In genomic region chr11:120171168-120171567, GRCm38 (mm10) we compare ENCODE assay signal across 14 mouse cellular contexts. TPM values are rescaled to one million over a fixed set of nuclear protein-coding genes. Genes with fewer than 3 reads are reported as not detected.
DNase-seq lines count a peak whose midpoint lies in the region; ATAC-seq and TF ChIP-seq lines count a peak whose summit lies in the region.
"Had no signal": no experiment of that assay in that cellular context is flagged by ENCODE, and none has a peak within 500 bp of the region (broad histone marks: within the 10 kb centered on the region; RNA-seq: fewer than 3 reads in every experiment).

No protein-coding gene starts in this region.

- peak overlapping the region; percentile 55 for H3K27ac ChIP-seq in midbrain, embryonic 10.5 days (replicated peaks)
- no peak overlapping the region for H3K27ac ChIP-seq in midbrain, embryonic 14.5 days (replicated peaks; ENCODE audit: low read depth, low read length)
- H3K27ac ChIP-seq in liver, postnatal 0 days (ENCODE audit: low read depth), result no peak overlapping the region
- H3K27ac ChIP-seq: layer of hippocampus, adult 2 months; limb, embryonic 13.5 days had no signal

- no peaks in the 10 kb centered on the region for H3K9me3 ChIP-seq in midbrain, embryonic 10.5 days (replicated peaks)
- H3K9me3 ChIP-seq in midbrain, embryonic 14.5 days (ENCODE audit: control insufficient read depth, low read length), result no peaks in the 10 kb centered on the region
- H3K9me3 ChIP-seq in liver, postnatal 0 days (ENCODE audit: low read length), result no peaks in the 10 kb centered on the region
- H3K9me3 ChIP-seq: limb, embryonic 13.5 days had no signal

- no peak overlapping the region for H3K4me3 ChIP-seq in midbrain, embryonic 10.5 days
- H3K4me3 ChIP-seq in midbrain, embryonic 14.5 days (replicated peaks; ENCODE audit: low read depth, low read length), result no peak overlapping the region
- H3K4me3 ChIP-seq in liver, postnatal 0 days (ENCODE audit: low read depth, low read length), result no peak overlapping the region
- H3K4me3 ChIP-seq: layer of hippocampus, adult 2 months; limb, embryonic 13.5 days had no signal

- no peak for TF ChIP-seq CTCF in liver, postnatal 0 days (IDR thresholded peaks at IDR 0.05; ENCODE audit: low read depth)

- ATAC-seq in midbrain, embryonic 14.5 days (ENCODE audit: low FRiP score, low TSS enrichment), result no peak
- peak; percentile 39; the same call in 1 of the 2 replicates for ATAC-seq in liver, postnatal 0 days
- no peak for ATAC-seq in erythroblast, adult 5-6 weeks (replicated peaks; ENCODE audit: low FRiP score, poor library complexity, severe bottlenecking)
- ATAC-seq: Patski had no signal

- TF ChIP-seq EP300 in liver, postnatal 0 days (IDR thresholded peaks at IDR 0.05; ENCODE audit: low read depth), result no peak

- H3K27me3 ChIP-seq in midbrain, embryonic 10.5 days (ENCODE audit: low read depth, poor library complexity, severe bottlenecking), result peaks cover 13% of the 10 kb centered on the region
- no peaks in the 10 kb centered on the region for H3K27me3 ChIP-seq in midbrain, embryonic 14.5 days (ENCODE audit: control insufficient read depth, insufficient read depth, low read length)
- no peaks in the 10 kb centered on the region for H3K27me3 ChIP-seq in liver, postnatal 0 days (ENCODE audit: insufficient read depth, low read length)
- H3K27me3 ChIP-seq: Patski had no signal

- 69% methylated on average over 8 of the region's 8 CpGs for WGBS in midbrain, embryonic 10.5 days
- 70% methylated on average over 8 of the region's 8 CpGs for WGBS in midbrain, embryonic 14.5 days
- WGBS in liver, postnatal 0 days (ENCODE audit: insufficient replicate concordance), result 45% methylated on average over 8 of the region's 8 CpGs

- peak; percentile 71 for DNase-seq in adrenal gland, postnatal 14 days
- DNase-seq in adrenal gland, postnatal 4 days (ENCODE audit: low spot score in 2 of 2), result no peak
- DNase-seq in midbrain, embryonic 10.5 days (ENCODE audit: low spot score), result peak; percentile 31
- no peak for DNase-seq in midbrain, embryonic 14.5 days
- peak; percentile 56 for DNase-seq in hindlimb bud, embryonic 11.5 days (ENCODE audit: extremely low spot score, low read depth, low spot score)
- no peak for DNase-seq in liver, postnatal 0 days
- DNase-seq in thymus, postnatal 36 days, result no peak
- DNase-seq: cerebellum, adult 2 months; kidney, adult 11 months; right cerebral cortex, postnatal 25 days had no signal

- peaks cover 47% of the 10 kb centered on the region for H3K4me1 ChIP-seq in midbrain, embryonic 10.5 days
- H3K4me1 ChIP-seq in midbrain, embryonic 14.5 days (ENCODE audit: control insufficient read depth, insufficient read depth, low read length), result peaks cover 5% of the 10 kb centered on the region
- 0 out of 2 replicates have a peak, but pooled peaks cover 3% of the 10 kb centered on the region for H3K4me1 ChIP-seq in liver, postnatal 0 days (ENCODE audit: insufficient read depth)

- H3K36me3 ChIP-seq in midbrain, embryonic 10.5 days, result no peaks in the 10 kb centered on the region
- no peaks in the 10 kb centered on the region for H3K36me3 ChIP-seq in midbrain, embryonic 14.5 days (ENCODE audit: control insufficient read depth, insufficient read depth, low read length)
- no peaks in the 10 kb centered on the region for H3K36me3 ChIP-seq in liver, postnatal 0 days (replicated peaks; ENCODE audit: insufficient read depth, low read length)
- H3K36me3 ChIP-seq: limb, embryonic 13.5 days had no signal

- no peak overlapping the region for H3K9ac ChIP-seq in midbrain, embryonic 14.5 days (replicated peaks; ENCODE audit: low read length)
- no peak overlapping the region for H3K9ac ChIP-seq in liver, postnatal 0 days (replicated peaks)
- H3K9ac ChIP-seq: limb, embryonic 13.5 days had no signal

- no peak overlapping the region for H3K4me2 ChIP-seq in midbrain, embryonic 14.5 days (ENCODE audit: low read length)
- H3K4me2 ChIP-seq in liver, postnatal 0 days (ENCODE audit: low read depth, low read length), result no peak overlapping the region
- H3K4me2 ChIP-seq: limb, embryonic 13.5 days had no signal

RNA-seq across cellular contexts. Expression of gene Slc38a10, which starts 20.0 kb away (rescaled TPM):
- total RNA-seq in adrenal gland, postnatal 14 days (2021), result 105 and 115 TPM in 2 replicates
- 100 to 1,000 TPM; 132 to 147 TPM for total RNA-seq in adrenal gland, postnatal 4 days (2021)
- polyA plus RNA-seq in midbrain, embryonic 10.5 days (2016; fragmentation: Nextera tagmentation; extraction: Ambion mirVana), result 87.1 and 97.9 TPM in 2 replicates
- polyA plus RNA-seq in midbrain, embryonic 14.5 days (2014; fragmentation: Nextera tagmentation; extraction: Ambion mirVana), result 88.3 and 119 TPM in 2 replicates
- 25.0 and 28.0 TPM in 2 replicates for polyA plus RNA-seq in liver, postnatal 0 days (2015; fragmentation: Nextera tagmentation; extraction: Ambion mirVana)
- 7.7 and 10.7 TPM in 2 replicates for total RNA-seq in erythroblast, adult 5-6 weeks (2015; ENCODE audit: low replicate concordance)
- total RNA-seq in erythroblast, adult 5-6 weeks (2017; ENCODE audit: low replicate concordance), result 22.4 and 39.9 TPM in 2 replicates

Comparison
In these comparisons a context has a peak if more than half of its experiments do, and no peak if none do; other contexts are left out.
1. DNase-seq: peak in adrenal gland, postnatal 14 days (single experiment), midbrain, embryonic 10.5 days (single experiment) and hindlimb bud, embryonic 11.5 days (single experiment); none in adrenal gland, postnatal 4 days (0 of 2), midbrain, embryonic 14.5 days (single experiment), liver, postnatal 0 days (single experiment) and thymus, postnatal 36 days (0 of 2).